Mouse (Mus musculus) C2C12 (cell line): ENCODE results near the gene Foxa2.

Experiments
- CEBPB ChIP-seq: IDR thresholded peaks from one replicate; pipeline ENCODE4 v1.6.1; 2011; ENCODE audit warnings: low read depth, mild to moderate bottlenecking, control low read depth, moderate library complexity
- CTCF ChIP-seq: IDR thresholded peaks from one replicate; pipeline ENCODE4 v1.5.1; 2011; ENCODE audit not compliant: control insufficient read depth, insufficient read depth, insufficient read length
- MAX ChIP-seq: IDR thresholded peaks from one replicate; pipeline ENCODE4 v1.6.1; 2011; ENCODE audit warnings: mild to moderate bottlenecking, control low read depth
- MYOD1 ChIP-seq: IDR thresholded peaks from one replicate; pipeline ENCODE4 v1.6.1; 2011; ENCODE audit warnings: low read depth; ENCODE audit not compliant: control insufficient read depth, insufficient read length
- USF1 ChIP-seq: IDR thresholded peaks from one replicate; pipeline ENCODE4 v1.6.1; 2011; ENCODE audit warnings: low read depth, mild to moderate bottlenecking, control low read depth, moderate library complexity

- no peak for TF ChIP-seq MAX
- TF ChIP-seq USF1 = no peak
- TF ChIP-seq CTCF = no peak
- no peak for TF ChIP-seq MYOD1
- TF ChIP-seq CEBPB = no peak
These were observed 7.2 kb downstream of the Foxa2 start for GRCm38 (mm10) chr2:148039351-148040235.
